Mouse (Mus musculus) natural killer cell, adult 2 months (primary cell): ENCODE results near the gene Azin2.

Experiments used
- DNase-seq, 2 experiments: peaks; one replicate each; pipeline ENCODE4 v3.0.0; 2022; ENCODE audit warnings: low spot score in 2 of 2

Azin2 gene

GRCm38 (mm10) chr4:128962029-128962925, at the start of gene Azin2:
Gene Azin2 (minus strand): TSS chr4:128962442.
- peak; percentile 77 to 86 for DNase-seq

GRCm38 (mm10) chr4:129011604-129012121, 49.4 kb upstream of the Azin2 start:
- DNase-seq: no peak

- DNase-seq: no peak
Observed at GRCm38 (mm10) chr4:129009521-129009920, 47.3 kb upstream of the Azin2 start.

- no peak for DNase-seq
Observed at GRCm38 (mm10) chr4:129008672-129009071, 46.4 kb upstream of the Azin2 start.

GRCm38 (mm10) chr4:129008006-129008519, 45.8 kb upstream of the Azin2 start:
- no peak for DNase-seq

GRCm38 (mm10) chr4:129003720-129004119, 41.5 kb upstream of the Azin2 start:
- no peak for DNase-seq

GRCm38 (mm10) chr4:129000786-129001185, 38.5 kb upstream of the Azin2 start:
- no peak for DNase-seq

- no peak for DNase-seq
Observed at GRCm38 (mm10) chr4:128998401-128998800, 36.2 kb upstream of the Azin2 start.

- DNase-seq: no peak
Observed at GRCm38 (mm10) chr4:128997258-128997657, 35.0 kb upstream of the Azin2 start.

GRCm38 (mm10) chr4:128995238-128995637, 33.0 kb upstream of the Azin2 start:
- DNase-seq: no peak

GRCm38 (mm10) chr4:128993675-128994074, 31.4 kb upstream of the Azin2 start:
- no peak for DNase-seq

- DNase-seq: peak; percentile 92 to 94
Observed at GRCm38 (mm10) chr4:128993025-128993662, 30.9 kb upstream of the Azin2 start.

- no peak for DNase-seq
Observed at GRCm38 (mm10) chr4:128992176-128992575, 29.9 kb upstream of the Azin2 start.

GRCm38 (mm10) chr4:128991500-128992008, 29.3 kb upstream of the Azin2 start, which contains the start of gene Ak2:
Gene Ak2 (plus strand): TSS chr4:128991958.
- DNase-seq: no peak

- no peak for DNase-seq
Observed at GRCm38 (mm10) chr4:128989678-128990077, 27.4 kb upstream of the Azin2 start.

GRCm38 (mm10) chr4:128988911-128989310, 26.7 kb upstream of the Azin2 start:
- DNase-seq: no peak

GRCm38 (mm10) chr4:128984600-128984999, 22.4 kb upstream of the Azin2 start:
- no peak for DNase-seq

GRCm38 (mm10) chr4:128983656-128984055, 21.4 kb upstream of the Azin2 start:
- DNase-seq: no peak

GRCm38 (mm10) chr4:128983151-128983550, 20.9 kb upstream of the Azin2 start:
- DNase-seq: no peak

- no peak for DNase-seq
Observed at GRCm38 (mm10) chr4:128981833-128982180, 19.6 kb upstream of the Azin2 start.

- DNase-seq: peak; percentile 85 to 93
Observed at GRCm38 (mm10) chr4:128980890-128981832, 18.9 kb upstream of the Azin2 start.
